Mouse (Mus musculus) right cerebral cortex, postnatal 10 days (tissue): ENCODE measurements at regions not wholly inside any gene's neighbourhood (a gene's known extent, or its start where the extent isn't known, plus 50 kb on each side); places are given as distances from the start of the nearest gene placed in this dataset.

Experiments used
- DNase-seq, 2 experiments: peaks; one replicate each; pipeline ENCODE4 v3.0.0; 2021; ENCODE audit warnings: low spot score in 2 of 2

- no peak for DNase-seq
These were observed 59.3 kb upstream of the Bcor start for GRCm38 (mm10) chrX:12219474-12219873.

DNA sequence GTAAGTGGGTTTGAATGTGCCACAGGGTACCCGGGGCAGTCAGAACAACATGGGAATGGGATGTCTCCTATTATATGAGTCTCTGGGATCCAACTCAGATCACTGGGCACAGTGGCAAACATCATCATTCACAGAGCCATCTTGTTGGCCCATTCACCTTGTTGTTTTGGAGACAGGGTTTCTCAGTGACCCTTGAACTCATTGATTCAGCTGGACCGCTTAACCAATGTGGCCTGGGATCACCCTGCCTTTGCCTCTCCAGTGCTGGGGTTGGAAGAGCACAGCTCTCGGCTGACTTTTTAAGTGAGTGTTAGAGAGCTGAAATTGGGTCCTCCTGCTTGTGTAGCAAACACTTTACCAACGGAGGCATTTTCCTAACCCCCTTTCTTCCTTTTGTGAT lies 64.2 kb upstream of the Bcor start:
- no peak for DNase-seq

GRCm38 (mm10) chrX:12225116-12225891 lies 65.1 kb upstream of the Bcor start:
- no peak for DNase-seq

DNA sequence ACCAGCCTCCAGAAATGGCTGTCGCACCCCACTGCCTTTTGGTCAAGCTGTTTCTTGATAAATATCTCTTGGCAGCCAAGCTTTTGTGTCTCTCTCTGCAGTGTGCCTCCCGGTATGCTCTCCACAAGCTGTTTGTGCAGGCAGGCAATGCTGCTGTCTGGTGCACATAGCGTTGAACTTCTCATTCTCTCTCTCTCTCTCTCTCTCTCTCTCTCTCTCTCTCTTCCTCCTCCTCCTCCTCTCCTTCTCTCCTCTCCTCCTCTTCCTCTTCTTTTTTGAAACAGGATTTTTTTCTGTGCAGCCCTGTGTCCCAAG lies 65.7 kb upstream of the Bcor start:
- DNase-seq, result peak in 1 of 2 experiments; percentile 17

GRCm38 (mm10) chrX:12240505-12241011 lies 80.4 kb upstream of the Bcor start:
- peak; percentile 41 to 51 for DNase-seq

DNA sequence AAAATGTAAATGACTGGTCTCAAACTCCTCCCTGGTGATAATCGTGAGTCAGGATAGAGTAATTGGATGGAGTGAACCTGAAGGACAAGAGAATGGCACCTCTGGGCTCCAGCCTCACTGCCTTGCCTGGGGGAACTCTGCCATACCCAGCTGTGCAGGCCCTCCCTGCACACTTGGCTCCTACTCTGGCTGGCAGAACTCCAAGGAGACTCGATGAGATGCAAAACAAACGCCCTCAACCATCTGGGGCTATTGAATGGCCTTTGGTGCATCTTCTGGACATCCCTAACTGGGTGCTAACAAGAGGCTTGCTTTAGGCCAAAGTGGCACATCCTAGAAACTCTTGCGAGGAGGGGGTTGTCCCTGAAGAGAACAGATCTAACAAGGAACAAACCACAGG lies 81.6 kb upstream of the Bcor start:
- peak in 1 of 2 experiments; percentile 29 for DNase-seq

- no peak for DNase-seq
These were observed 88.9 kb upstream of the Bcor start for GRCm38 (mm10) chrX:12249071-12249470.

DNA sequence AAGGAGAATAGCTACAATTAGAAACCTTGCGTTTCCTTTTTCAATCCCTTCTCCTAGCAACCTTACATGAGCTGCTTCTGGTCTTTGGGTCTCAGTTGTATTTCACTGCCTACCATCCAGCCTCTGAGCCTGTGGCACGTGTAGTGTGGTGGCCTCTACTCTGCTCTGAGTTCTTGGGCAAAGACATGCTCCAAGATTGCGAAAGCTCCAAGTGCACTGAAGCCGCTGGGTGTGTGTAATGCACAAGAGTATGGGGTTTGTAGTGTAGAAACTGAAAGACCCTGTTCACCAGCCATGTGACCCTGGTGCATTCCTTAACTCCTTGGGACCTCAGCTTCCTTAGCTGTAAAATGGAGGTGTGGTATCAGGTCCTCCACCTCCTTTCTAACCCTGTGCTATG lies 89.8 kb upstream of the Bcor start:
- no peak for DNase-seq

DNA sequence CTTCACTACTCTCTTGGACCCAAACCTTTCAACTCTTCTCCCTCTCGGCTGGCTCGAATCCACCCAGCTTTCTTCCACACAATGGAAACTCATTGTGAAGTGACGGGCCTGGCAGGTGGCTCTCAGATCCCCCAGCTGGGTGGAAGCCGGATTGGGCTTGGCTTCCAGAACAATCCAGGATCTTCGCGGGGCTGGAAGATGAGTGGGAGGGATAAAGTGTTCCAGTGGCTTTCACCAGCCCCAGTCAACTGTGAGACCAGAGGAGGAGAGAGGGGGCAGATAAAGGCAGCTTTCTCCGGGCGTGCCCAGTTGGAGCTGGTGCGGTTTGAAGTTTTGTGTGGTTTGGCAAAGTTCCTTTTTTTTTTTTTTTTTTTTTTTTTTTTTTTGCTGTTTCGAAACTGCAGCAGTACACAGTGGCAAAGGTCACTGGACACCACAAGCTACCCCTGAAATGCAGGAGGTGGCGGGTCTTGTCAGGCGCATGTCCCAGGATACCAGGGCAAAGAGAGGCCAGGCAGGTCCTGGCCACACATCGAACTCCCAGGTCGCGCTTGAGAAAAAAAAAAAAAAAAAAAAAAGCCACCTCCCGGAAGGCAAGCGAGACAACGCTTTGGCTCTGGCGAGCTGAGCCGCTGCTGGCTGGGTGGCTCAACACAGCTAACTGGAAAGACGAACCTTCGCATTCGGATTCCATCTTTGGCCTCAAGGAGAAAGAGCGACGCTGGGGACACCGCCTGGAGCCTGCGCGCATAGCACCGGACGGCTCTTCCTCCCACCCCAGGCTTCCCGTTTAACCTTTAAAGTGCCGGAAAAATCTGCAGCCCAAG lies 91.9 kb upstream of the Bcor start:
- peak; percentile 63 to 71 for DNase-seq

GRCm38 (mm10) chrX:12252680-12253021 lies 92.5 kb upstream of the Bcor start:
- no peak for DNase-seq

DNA sequence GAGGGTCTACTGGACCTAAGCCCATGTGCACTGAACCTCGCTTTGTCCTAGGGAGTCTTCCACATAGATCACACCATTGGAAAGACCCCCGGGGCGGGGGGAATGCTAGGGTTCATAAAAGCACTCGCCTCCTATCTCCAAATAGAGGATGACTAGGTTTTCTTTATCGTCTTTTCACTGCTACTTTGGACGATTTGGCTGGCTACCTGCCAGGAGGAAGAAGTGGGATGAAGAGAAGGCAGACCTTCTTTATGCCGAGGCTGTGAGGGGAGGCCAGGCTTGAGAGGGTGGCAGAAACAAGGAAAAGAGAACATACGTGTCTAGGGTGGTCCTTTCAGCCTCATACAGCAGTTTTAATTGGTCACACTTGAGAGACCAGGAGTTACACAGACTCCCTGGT lies 96.6 kb upstream of the Bcor start:
- DNase-seq, result no peak

GRCm38 (mm10) chrX:12263834-12264233 lies 103.7 kb upstream of the Bcor start:
- no peak for DNase-seq

DNA sequence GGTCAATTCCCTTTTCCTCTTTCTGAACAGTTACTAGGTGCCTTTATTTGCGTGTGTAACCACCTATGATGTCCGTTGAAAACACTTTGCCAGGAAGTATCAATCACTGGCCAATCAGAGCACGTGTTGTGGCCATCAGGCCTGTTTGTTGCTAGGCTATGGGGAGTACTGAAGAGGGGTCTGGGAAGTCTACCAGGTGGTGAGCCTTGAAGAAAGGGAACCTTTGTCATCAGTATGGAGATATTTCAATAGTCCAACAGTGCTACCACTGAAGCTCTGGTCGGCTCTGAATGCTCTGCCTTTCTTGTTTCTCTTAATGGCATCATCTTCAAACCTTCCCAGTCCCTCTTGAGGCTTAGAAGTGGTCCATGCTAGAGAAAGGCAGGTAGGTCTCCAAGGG lies 124.6 kb upstream of the Bcor start:
- DNase-seq, result no peak

DNA sequence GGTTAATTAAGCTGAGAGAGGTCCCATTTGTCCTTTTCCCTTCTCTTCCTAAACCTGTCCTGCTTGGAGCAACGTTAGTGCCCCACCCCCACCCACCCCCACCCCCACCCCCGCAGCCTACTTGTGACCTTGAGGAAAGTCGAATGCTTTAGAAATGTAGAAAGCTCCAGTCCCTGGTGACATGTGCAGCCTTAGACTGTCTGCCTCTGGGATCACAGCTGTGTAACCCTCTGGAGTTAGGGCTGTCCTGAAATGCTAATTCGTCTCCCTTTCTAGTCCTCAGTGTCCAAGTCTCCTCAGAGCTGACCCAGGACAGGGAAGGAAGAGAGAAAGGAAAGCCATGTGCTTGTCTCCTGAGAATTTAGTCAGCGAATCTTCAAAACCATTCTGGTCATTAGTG lies 125.0 kb upstream of the Bcor start:
- no peak for DNase-seq

DNA sequence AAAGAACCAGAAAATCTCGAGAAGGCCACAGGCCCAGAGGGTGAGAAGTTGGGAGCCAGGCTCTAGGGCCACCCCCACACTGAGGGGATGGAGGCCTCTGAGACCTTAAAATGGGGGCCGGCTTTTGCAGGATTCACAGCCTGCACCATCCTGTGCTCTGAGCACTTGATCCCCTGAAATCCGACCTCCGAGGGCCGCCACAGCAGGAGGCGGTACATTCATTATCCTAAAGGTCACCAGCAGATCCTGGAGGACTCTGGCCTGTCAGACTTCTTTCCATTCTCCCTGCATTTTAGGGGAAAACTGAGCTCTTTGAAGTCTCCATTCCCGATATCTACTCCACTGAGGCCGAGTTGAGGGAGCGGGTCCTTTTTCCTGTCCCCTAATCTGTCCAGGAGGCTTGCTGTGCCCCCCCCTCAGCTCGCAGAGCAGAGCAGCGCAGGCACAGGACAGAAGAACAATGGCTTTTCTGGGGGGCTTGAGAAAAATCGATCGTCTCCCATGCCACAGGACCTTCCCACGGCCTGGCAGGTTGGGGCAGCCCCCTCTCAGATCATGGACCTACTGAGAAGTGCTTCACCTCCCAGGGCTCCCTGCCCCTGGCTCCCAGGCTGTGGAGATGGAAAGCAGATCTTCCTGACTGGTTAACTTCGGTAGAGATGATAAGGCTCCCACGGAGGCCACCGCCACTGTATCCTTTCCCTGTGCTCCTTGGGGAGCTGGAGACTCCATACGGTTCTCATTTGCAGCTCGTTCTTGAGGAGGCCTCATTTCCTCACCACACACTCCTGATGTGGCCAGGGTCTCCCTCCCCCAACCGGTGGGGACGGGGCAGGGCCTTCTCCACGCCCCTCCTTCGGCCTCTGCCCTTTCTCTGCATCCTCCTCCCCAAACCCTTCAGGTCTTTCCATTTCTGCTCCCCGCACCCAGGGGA lies 126.1 kb upstream of the Bcor start:
- DNase-seq, result no peak

- no peak for DNase-seq
These were observed 126.9 kb upstream of the Bcor start for GRCm38 (mm10) chrX:12286910-12287522.

DNA sequence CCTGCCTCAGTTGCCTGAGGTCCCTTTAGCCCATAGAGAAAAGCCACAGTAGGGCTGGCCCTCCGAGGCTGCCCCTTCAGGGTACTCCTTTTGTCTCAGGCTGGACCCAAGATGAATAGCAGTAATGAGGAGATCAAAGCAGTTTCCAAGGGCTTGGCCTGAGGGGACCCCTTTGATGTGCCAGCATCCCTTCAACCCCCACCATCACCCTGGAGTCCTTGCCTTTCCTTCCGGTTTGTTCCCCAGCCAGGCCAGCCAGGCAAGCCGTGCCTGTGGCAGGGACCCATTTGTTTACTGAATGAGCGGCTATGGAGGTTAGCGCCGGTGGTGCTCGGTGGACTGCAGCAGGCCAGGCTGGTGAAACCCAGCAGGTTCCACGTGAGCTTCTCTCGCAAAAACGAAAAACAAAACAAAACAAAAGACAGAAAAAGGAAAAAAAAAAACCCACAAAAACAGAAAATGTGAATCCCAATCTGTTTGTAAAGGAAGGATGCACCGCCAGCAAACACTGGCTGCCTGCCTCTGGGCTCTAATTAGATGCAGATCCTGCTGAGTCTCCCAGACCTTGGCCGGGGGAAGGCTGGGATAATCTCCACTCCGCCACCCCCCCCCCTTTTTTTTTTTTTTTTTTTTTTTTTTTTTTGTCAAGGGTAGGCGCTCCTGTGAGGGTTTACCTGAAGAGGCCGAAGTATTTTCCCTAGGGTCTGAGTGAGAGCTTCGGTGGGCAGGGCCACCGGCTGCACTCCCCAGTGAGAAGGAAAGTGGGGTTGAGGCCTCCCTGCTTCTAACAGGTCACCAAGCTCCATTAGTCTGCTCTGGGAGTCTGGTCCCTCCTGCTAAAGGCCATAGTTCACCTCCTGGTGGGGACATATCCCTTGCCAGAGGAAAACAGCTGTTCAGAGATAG lies 127.8 kb upstream of the Bcor start:
- DNase-seq, result peak; percentile 53 to 57

DNA sequence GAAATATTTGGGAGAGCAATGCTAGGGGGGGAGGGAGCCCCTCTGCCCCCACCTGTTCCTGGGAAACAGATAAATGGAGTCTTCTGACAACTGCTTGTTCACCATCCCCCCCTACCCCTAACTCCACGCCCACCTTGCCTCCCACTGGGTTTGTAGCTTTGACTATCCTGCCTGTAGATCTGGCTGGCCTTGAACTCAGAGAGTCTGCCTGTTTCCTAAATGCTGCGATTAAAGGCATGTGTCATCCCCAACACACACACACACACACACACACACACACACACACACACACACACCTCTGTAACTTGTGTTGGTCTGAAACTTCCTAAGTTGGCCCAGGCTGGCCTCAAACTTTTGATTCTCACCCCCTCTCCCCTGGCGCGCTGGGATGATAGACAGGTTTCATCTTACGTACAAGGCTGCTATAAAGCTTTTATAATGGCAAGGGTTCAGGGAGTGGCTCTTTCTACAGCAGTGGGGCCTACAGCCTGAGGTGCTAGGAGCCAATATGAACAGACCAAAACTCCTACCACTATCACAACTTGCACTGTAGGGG lies 128.5 kb upstream of the Bcor start:
- DNase-seq, result no peak

GRCm38 (mm10) chrX:12293146-12293545 lies 133.0 kb upstream of the Bcor start:
- DNase-seq, result no peak

DNA sequence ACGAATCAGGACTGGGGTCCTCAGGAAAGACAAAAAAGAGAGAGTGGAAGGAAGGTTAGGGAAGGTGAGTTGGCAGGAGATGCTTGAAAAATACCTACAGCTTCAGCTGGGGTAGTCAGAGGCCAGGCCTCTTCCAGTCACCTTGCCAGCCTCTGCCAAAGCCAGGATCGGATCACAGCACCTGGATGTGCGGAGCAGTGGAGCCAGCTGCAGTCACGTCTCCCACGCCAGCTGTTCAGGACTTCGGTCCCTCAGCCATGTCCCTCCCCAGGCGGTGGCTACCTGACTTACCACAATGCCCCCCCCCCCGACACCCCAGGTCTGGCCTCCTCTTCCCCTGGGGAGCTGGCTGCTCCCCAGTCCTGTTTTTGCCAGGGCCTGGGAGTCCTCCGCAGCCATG lies 134.3 kb upstream of the Bcor start:
- DNase-seq, result no peak
